Mouse (Mus musculus) embryonic fibroblast, embryonic 13.5 days (primary cell): Measurements from ENCODE around the gene Wfikkn2.

Experiments used
- CTCF ChIP-seq: IDR thresholded peaks from 2 replicates; pipeline ENCODE4 v1.5.1; 2011; ENCODE audit warnings: mild to moderate bottlenecking, control low read depth, low read length, moderate library complexity, borderline replicate concordance; ENCODE audit not compliant: insufficient read depth
- POLR2A ChIP-seq: IDR thresholded peaks from 2 replicates; pipeline ENCODE4 v1.6.1; 2011; ENCODE audit warnings: low read depth, mild to moderate bottlenecking, control low read depth, low read length, moderate library complexity

GRCm38 (mm10) chr11:94210191-94211086, 35.4 kb downstream of the Wfikkn2 start:
- TF ChIP-seq CTCF, result no peak
- peak; percentile 66 for TF ChIP-seq POLR2A
